Mouse (Mus musculus): ENCODE measurements around the gene Abca12. TPM values are rescaled to one million over a fixed set of nuclear protein-coding genes. Genes with fewer than 3 reads are reported as not detected.

The Abca12 gene
- polyA plus RNA-seq (2016; fragmentation: Nextera tagmentation; extraction: Ambion mirVana): 0.04 TPM in 1 of 2 replicates, not detected in the other

- 85% methylated on average over 7 of the region's 7 CpGs for WGBS
- no peak for DNase-seq (ENCODE audit: low spot score)
- Histone ChIP-seq H3K27ac (no peak within 1 kb of the TSS), H3K36me3 (no peaks in the 10 kb centered on the region), H3K4me1 (no peaks in the 10 kb centered on the region), H3K27me3 (ENCODE audit: low read depth, poor library complexity, severe bottlenecking) (no peaks in the 10 kb centered on the region), H3K4me3 (no peak within 1 kb of the TSS), H3K9me3 (replicated peaks) (no peaks in the 10 kb centered on the region)
Observed at GRCm38 (mm10) chr1:71414810-71415209, at the start of gene Abca12. Gene Abca12 (minus strand): TSS chr1:71414910.

GRCm38 (mm10) chr1:71457961-71458360 lies 43.3 kb upstream of the Abca12 start:
- Histone ChIP-seq H3K36me3 (no peaks in the 10 kb centered on the region), H3K4me1 (no peaks in the 10 kb centered on the region)

GRCm38 (mm10) chr1:71447424-71447823 lies 32.7 kb upstream of the Abca12 start:
- no peaks in the 10 kb centered on the region for H3K36me3 ChIP-seq
- no peak for DNase-seq (ENCODE audit: low spot score)
- peaks cover 3% of the 10 kb centered on the region; the same call in 1 of the 2 replicates for H3K4me1 ChIP-seq
- H3K4me3 ChIP-seq: no peak overlapping the region
- no peaks in the 10 kb centered on the region for H3K9me3 ChIP-seq (replicated peaks)
- no peaks in the 10 kb centered on the region for H3K27me3 ChIP-seq (ENCODE audit: low read depth, poor library complexity, severe bottlenecking)
- WGBS: 97% methylated on average over 4 of the region's 4 CpGs
- no peak overlapping the region for H3K27ac ChIP-seq

More at GRCm38 (mm10) chr1:71457961-71458360, 43.3 kb upstream of the Abca12 start:
- Histone ChIP-seq H3K27ac (no peak overlapping the region), H3K4me3 (no peak overlapping the region), H3K9me3 (replicated peaks) (no peaks in the 10 kb centered on the region), H3K27me3 (ENCODE audit: low read depth, poor library complexity, severe bottlenecking) (no peaks in the 10 kb centered on the region)
- WGBS: 89% methylated on average over 3 of the region's 3 CpGs
- DNase-seq (ENCODE audit: low spot score): no peak

GRCm38 (mm10) chr1:71421741-71422333 lies 7.1 kb upstream of the Abca12 start:
- Histone ChIP-seq H3K27ac (no peak overlapping the region), H3K4me1 (no peaks in the 10 kb centered on the region), H3K27me3 (ENCODE audit: low read depth, poor library complexity, severe bottlenecking) (no peaks in the 10 kb centered on the region), H3K36me3 (no peaks in the 10 kb centered on the region), H3K9me3 (replicated peaks) (no peaks in the 10 kb centered on the region), H3K4me3 (no peak overlapping the region)
- 76% methylated on average over 13 of the region's 13 CpGs for WGBS
- DNase-seq (ENCODE audit: low spot score): no peak

GRCm38 (mm10) chr1:71418467-71418866 lies 3.8 kb upstream of the Abca12 start:
- Histone ChIP-seq H3K36me3 (no peaks in the 10 kb centered on the region), H3K4me3 (no peak overlapping the region), H3K27me3 (ENCODE audit: low read depth, poor library complexity, severe bottlenecking) (no peaks in the 10 kb centered on the region), H3K27ac (no peak overlapping the region), H3K4me1 (no peaks in the 10 kb centered on the region), H3K9me3 (replicated peaks) (no peaks in the 10 kb centered on the region)
- WGBS: 84% methylated on average over 5 of the region's 5 CpGs
- DNase-seq (ENCODE audit: low spot score): no peak

- 76% methylated on average over 5 of the region's 5 CpGs for WGBS
- no peak for DNase-seq (ENCODE audit: low spot score)
- Histone ChIP-seq H3K36me3 (no peaks in the 10 kb centered on the region), H3K4me1 (no peaks in the 10 kb centered on the region), H3K9me3 (replicated peaks) (no peaks in the 10 kb centered on the region), H3K4me3 (no peak overlapping the region), H3K27ac (no peak overlapping the region), H3K27me3 (ENCODE audit: low read depth, poor library complexity, severe bottlenecking) (no peaks in the 10 kb centered on the region)
Observed at GRCm38 (mm10) chr1:71417951-71418350, 3.2 kb upstream of the Abca12 start.

GRCm38 (mm10) chr1:71414084-71414483 lies 626 bp downstream of the Abca12 start:
- no peak overlapping the region for H3K4me3 ChIP-seq
- no peaks in the 10 kb centered on the region for H3K36me3 ChIP-seq
- no peak overlapping the region for H3K27ac ChIP-seq
- 59% methylated on average over 5 of the region's 6 CpGs for WGBS
- no peaks in the 10 kb centered on the region for H3K4me1 ChIP-seq
- no peaks in the 10 kb centered on the region for H3K9me3 ChIP-seq (replicated peaks)
- H3K27me3 ChIP-seq (ENCODE audit: low read depth, poor library complexity, severe bottlenecking): no peaks in the 10 kb centered on the region
- DNase-seq (ENCODE audit: low spot score): no peak

- Histone ChIP-seq H3K4me3 (no peak overlapping the region), H3K9me3 (replicated peaks) (no peaks in the 10 kb centered on the region), H3K36me3 (no peaks in the 10 kb centered on the region), H3K4me1 (no peaks in the 10 kb centered on the region), H3K27ac (no peak overlapping the region), H3K27me3 (ENCODE audit: low read depth, poor library complexity, severe bottlenecking) (no peaks in the 10 kb centered on the region)
- WGBS: 93% methylated on average over 11 of the region's 11 CpGs
- DNase-seq (ENCODE audit: low spot score): no peak
Observed at GRCm38 (mm10) chr1:71413114-71413513, 1.6 kb downstream of the Abca12 start.

- no peak for DNase-seq (ENCODE audit: low spot score)
Observed at GRCm38 (mm10) chr1:71407711-71408110, 7.0 kb downstream of the Abca12 start.

GRCm38 (mm10) chr1:71397635-71398034 lies 17.1 kb downstream of the Abca12 start:
- Histone ChIP-seq H3K4me3 (no peak overlapping the region), H3K4me1 (no peaks in the 10 kb centered on the region), H3K36me3 (no peaks in the 10 kb centered on the region), H3K9me3 (replicated peaks) (no peaks in the 10 kb centered on the region), H3K27me3 (ENCODE audit: low read depth, poor library complexity, severe bottlenecking) (no peaks in the 10 kb centered on the region), H3K27ac (no peak overlapping the region)
- DNase-seq (ENCODE audit: low spot score): no peak
- 53% methylated on average over 3 of the region's 3 CpGs for WGBS

More at GRCm38 (mm10) chr1:71407711-71408110, 7.0 kb downstream of the Abca12 start:
- Histone ChIP-seq H3K27me3 (ENCODE audit: low read depth, poor library complexity, severe bottlenecking) (no peaks in the 10 kb centered on the region), H3K9me3 (replicated peaks) (no peaks in the 10 kb centered on the region), H3K4me1 (no peaks in the 10 kb centered on the region), H3K27ac (no peak overlapping the region), H3K4me3 (no peak overlapping the region), H3K36me3 (no peaks in the 10 kb centered on the region)
- WGBS: 84% methylated on average over 7 of the region's 7 CpGs

GRCm38 (mm10) chr1:71396105-71396504 lies 18.6 kb downstream of the Abca12 start:
- WGBS: 94% methylated on average over 5 of the region's 5 CpGs
- H3K4me1 ChIP-seq: no peaks in the 10 kb centered on the region
- no peaks in the 10 kb centered on the region for H3K9me3 ChIP-seq (replicated peaks)
- H3K27me3 ChIP-seq (ENCODE audit: low read depth, poor library complexity, severe bottlenecking): no peaks in the 10 kb centered on the region
- no peak overlapping the region for H3K27ac ChIP-seq
- no peaks in the 10 kb centered on the region for H3K36me3 ChIP-seq
- DNase-seq (ENCODE audit: low spot score): no peak
- H3K4me3 ChIP-seq: no peak overlapping the region

- Histone ChIP-seq H3K9me3 (replicated peaks) (no peaks in the 10 kb centered on the region), H3K27ac (no peak overlapping the region), H3K36me3 (no peaks in the 10 kb centered on the region), H3K4me1 (no peaks in the 10 kb centered on the region), H3K4me3 (no peak overlapping the region), H3K27me3 (ENCODE audit: low read depth, poor library complexity, severe bottlenecking) (no peaks in the 10 kb centered on the region)
- 71% methylated on average over 2 of the region's 2 CpGs for WGBS
- DNase-seq (ENCODE audit: low spot score): no peak
Observed at GRCm38 (mm10) chr1:71394177-71394576, 20.5 kb downstream of the Abca12 start.

GRCm38 (mm10) chr1:71393489-71393888 lies 21.2 kb downstream of the Abca12 start:
- Histone ChIP-seq H3K4me1 (no peaks in the 10 kb centered on the region), H3K9me3 (replicated peaks) (no peaks in the 10 kb centered on the region), H3K4me3 (no peak overlapping the region), H3K27me3 (ENCODE audit: low read depth, poor library complexity, severe bottlenecking) (no peaks in the 10 kb centered on the region), H3K36me3 (no peaks in the 10 kb centered on the region), H3K27ac (no peak overlapping the region)
- 94% methylated on average over 8 of the region's 8 CpGs for WGBS
- DNase-seq (ENCODE audit: low spot score): no peak

- WGBS: 85% methylated on average over 2 of the region's 2 CpGs
- H3K27me3 ChIP-seq (ENCODE audit: low read depth, poor library complexity, severe bottlenecking): no peaks in the 10 kb centered on the region
Observed at GRCm38 (mm10) chr1:71392463-71392862, 22.2 kb downstream of the Abca12 start.

More at GRCm38 (mm10) chr1:71392463-71392862, 22.2 kb downstream of the Abca12 start:
- Histone ChIP-seq H3K27ac (no peak overlapping the region), H3K9me3 (replicated peaks) (no peaks in the 10 kb centered on the region), H3K4me3 (no peak overlapping the region), H3K4me1 (no peaks in the 10 kb centered on the region), H3K36me3 (no peaks in the 10 kb centered on the region)
- no peak for DNase-seq (ENCODE audit: low spot score)

All from limb, embryonic 10.5 days (tissue).